9 mouse cellular contexts compared by ENCODE assay signal in the genomic region with DNA sequence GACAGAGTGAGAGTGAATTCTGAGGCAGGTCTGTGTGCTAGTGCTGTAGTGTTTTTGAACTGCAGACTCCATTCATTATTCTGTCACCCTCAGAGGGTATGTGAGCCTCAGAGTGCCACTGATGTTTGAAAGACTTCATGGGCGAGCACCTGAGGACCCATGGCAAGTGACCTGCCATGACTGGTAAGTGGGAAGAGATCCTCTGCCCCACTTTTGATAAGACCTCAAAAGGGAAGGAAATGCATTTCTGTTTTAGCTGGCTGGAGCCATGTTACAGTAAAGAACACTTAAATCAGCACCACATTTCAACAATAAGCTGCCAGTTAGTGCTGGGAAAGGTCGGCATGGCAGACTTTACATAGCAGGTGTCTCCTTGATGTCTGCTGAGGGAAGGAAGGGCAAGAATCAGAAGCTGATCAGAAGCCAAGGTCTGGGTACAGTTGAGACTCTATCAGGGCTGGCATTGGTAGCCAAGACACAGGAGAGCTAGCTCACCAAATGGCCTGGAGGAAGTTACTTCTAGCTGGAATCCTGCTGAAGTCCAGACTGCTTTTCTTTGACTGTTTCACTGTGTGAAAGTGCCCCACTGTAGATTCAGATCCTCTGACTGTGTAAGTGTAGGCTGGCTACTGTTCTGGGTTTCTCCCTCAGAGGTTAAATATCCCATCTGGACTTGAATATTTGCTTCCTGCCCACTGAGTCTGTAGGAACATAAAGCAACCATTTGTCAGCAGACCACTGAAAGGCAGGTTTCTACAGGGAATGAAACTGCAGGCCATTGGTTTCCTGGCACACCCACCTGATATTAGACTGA.
A peak's percentile ranks its signal among the peaks of the same experiment; 100 is the strongest.
DNase-seq lines count a peak whose midpoint lies in the region; ATAC-seq and TF ChIP-seq lines count a peak whose summit lies in the region.
"Had no signal": no experiment of that assay in that cellular context is flagged by ENCODE, and none has a peak within 500 bp of the region (broad histone marks: within the 10 kb centered on the region; RNA-seq: fewer than 3 reads in every experiment).

No protein-coding gene starts in this region.

- no peak for TF ChIP-seq POLR2A in cortical plate, adult 2 months (IDR thresholded peaks at IDR 0.05; ENCODE audit: extremely low read depth, insufficient read depth, low read length)

- H3K4me3 ChIP-seq in heart, embryonic 12.5 days = no peak overlapping the region
- no peak overlapping the region for H3K4me3 ChIP-seq in cortical plate, adult 2 months (ENCODE audit: insufficient read depth, low read length)
- no peak overlapping the region for H3K4me3 ChIP-seq in liver, embryonic 11.5 days (ENCODE audit: low read depth, low read length)

- H3K27me3 ChIP-seq in heart, embryonic 12.5 days (replicated peaks) = no peaks in the 10 kb centered on the region
- H3K27me3 ChIP-seq in liver, embryonic 11.5 days (replicated peaks; ENCODE audit: control insufficient read depth, insufficient read depth, low read length) = no peaks in the 10 kb centered on the region
- H3K27me3 ChIP-seq: CH12.LX had no signal

- intact Hi-C loops in heart, postnatal 25 days (cut with DNase I) = no loop called here

- peaks cover 49% of the 10 kb centered on the region for H3K4me1 ChIP-seq in heart, embryonic 12.5 days (replicated peaks)
- peaks cover 12% of the 10 kb centered on the region for H3K4me1 ChIP-seq in cortical plate, adult 2 months (ENCODE audit: control insufficient read depth, insufficient read depth, low read length)
- H3K4me1 ChIP-seq in liver, embryonic 11.5 days (replicated peaks; ENCODE audit: control insufficient read depth, insufficient read depth, low read length) = peaks cover 33% of the 10 kb centered on the region

- H3K9ac ChIP-seq in heart, embryonic 12.5 days = no peak overlapping the region
- H3K9ac ChIP-seq in liver, embryonic 11.5 days (ENCODE audit: low read depth, low read length) = no peak overlapping the region

- TF ChIP-seq CTCF in cortical plate, adult 2 months (IDR thresholded peaks at IDR 0.05; ENCODE audit: extremely low read depth, insufficient read depth, low read length) = no peak

- no peak for DNase-seq in heart, postnatal 25 days (ENCODE audit: low spot score)
- DNase-seq in 416B (ENCODE audit: low read depth) = peak; percentile 43
- no peak for DNase-seq in liver, embryonic 11.5 days (ENCODE audit: low spot score)
- DNase-seq in embryo, embryonic 9.5 days (ENCODE audit: extremely low spot score) = no peak
- DNase-seq in left cerebral cortex, adult 9 months (ENCODE audit: low spot score in 2 of 2) = no peak

- no peak overlapping the region for H3K4me2 ChIP-seq in heart, embryonic 12.5 days
- H3K4me2 ChIP-seq in liver, embryonic 11.5 days = no peak overlapping the region

- peak overlapping the region; percentile 70 for H3K27ac ChIP-seq in heart, embryonic 12.5 days (ENCODE audit: poor library complexity, severe bottlenecking)
- peak overlapping the region; percentile 41; the same call in 1 of the 2 replicates for H3K27ac ChIP-seq in cortical plate, adult 2 months (ENCODE audit: insufficient read depth, low read length)
- peak overlapping the region; percentile 30 for H3K27ac ChIP-seq in liver, embryonic 11.5 days (ENCODE audit: low read depth, low read length)

- no peak for ATAC-seq in heart, embryonic 12.5 days (ENCODE audit: insufficient number of reproducible peaks, low FRiP score)
- ATAC-seq in liver, embryonic 11.5 days (replicated peaks; ENCODE audit: low FRiP score) = no peak
- no peak for ATAC-seq in megakaryocyte progenitor cell, adult 5-6 weeks (replicated peaks; ENCODE audit: poor library complexity)

- no peaks in the 10 kb centered on the region for H3K9me3 ChIP-seq in heart, embryonic 12.5 days (replicated peaks)
- no peaks in the 10 kb centered on the region for H3K9me3 ChIP-seq in liver, embryonic 11.5 days (ENCODE audit: control insufficient read depth, low read length)

- WGBS in heart, embryonic 12.5 days = 40% methylated on average over 2 of the region's 2 CpGs
- WGBS in liver, embryonic 11.5 days = 65% methylated on average over 2 of the region's 2 CpGs

- no peaks in the 10 kb centered on the region for H3K36me3 ChIP-seq in heart, embryonic 12.5 days
- no peaks in the 10 kb centered on the region for H3K36me3 ChIP-seq in liver, embryonic 11.5 days (ENCODE audit: control insufficient read depth, insufficient read depth, low read length)
